Mouse (Mus musculus) kidney, adult 2 months (tissue): Measurements from ENCODE around the gene Vdac2.

Experiments
- CTCF ChIP-seq: fragments of 200-500 bp; conservative IDR thresholded peaks from 2 replicates; pipeline ENCODE4 v1.5.1; 2011; ENCODE audit warnings: low read depth, mild to moderate bottlenecking, control low read depth, low read length, moderate library complexity, mixed read lengths; ENCODE audit not compliant: insufficient read depth, insufficient read length
- POLR2A ChIP-seq: fragments of 200-500 bp; IDR thresholded peaks from one replicate; pipeline ENCODE4 v1.6.1; 2011; ENCODE audit warnings: low read depth, low read length, control low read depth

GRCm38 (mm10) chr14:21812590-21813162 is 12.4 kb upstream of the Vdac2 start:
- TF ChIP-seq POLR2A: no peak
- TF ChIP-seq CTCF: peak; percentile 74
